Mouse (Mus musculus) left cerebral cortex, postnatal 36 days (tissue): ENCODE results near the gene Mb21d2. TPM values are rescaled to one million over a fixed set of nuclear protein-coding genes. Genes with fewer than 3 reads are reported as not detected.

Experiments used
- DNase-seq, 2 experiments: peaks; one replicate each; pipeline ENCODE4 v3.0.0; 2021 to 2022; ENCODE audit warnings: low spot score in 2 of 2, mixed read lengths in 1 of 2
- intact Hi-C: fragments of 180-260 bp; cut with DNase I; formaldehyde crosslinking; loops from one replicate; pipeline ENCODE4 v1.15.1; 2025
- total RNA-seq, 2 experiments: library from RNA; stranded (reverse); gene quantifications; 2 replicates each; pipeline ENCODE4 v1.2.3; 2021

The Mb21d2 gene
- total RNA-seq, 2 experiments from 2014 or later, result 35.8 to 44.1 TPM

GRCm38 (mm10) chr16:28905567-28906289, 23.7 kb downstream of the Mb21d2 start:
- DNase-seq, result no peak
- intact Hi-C loops, result no loop called here

DNA sequence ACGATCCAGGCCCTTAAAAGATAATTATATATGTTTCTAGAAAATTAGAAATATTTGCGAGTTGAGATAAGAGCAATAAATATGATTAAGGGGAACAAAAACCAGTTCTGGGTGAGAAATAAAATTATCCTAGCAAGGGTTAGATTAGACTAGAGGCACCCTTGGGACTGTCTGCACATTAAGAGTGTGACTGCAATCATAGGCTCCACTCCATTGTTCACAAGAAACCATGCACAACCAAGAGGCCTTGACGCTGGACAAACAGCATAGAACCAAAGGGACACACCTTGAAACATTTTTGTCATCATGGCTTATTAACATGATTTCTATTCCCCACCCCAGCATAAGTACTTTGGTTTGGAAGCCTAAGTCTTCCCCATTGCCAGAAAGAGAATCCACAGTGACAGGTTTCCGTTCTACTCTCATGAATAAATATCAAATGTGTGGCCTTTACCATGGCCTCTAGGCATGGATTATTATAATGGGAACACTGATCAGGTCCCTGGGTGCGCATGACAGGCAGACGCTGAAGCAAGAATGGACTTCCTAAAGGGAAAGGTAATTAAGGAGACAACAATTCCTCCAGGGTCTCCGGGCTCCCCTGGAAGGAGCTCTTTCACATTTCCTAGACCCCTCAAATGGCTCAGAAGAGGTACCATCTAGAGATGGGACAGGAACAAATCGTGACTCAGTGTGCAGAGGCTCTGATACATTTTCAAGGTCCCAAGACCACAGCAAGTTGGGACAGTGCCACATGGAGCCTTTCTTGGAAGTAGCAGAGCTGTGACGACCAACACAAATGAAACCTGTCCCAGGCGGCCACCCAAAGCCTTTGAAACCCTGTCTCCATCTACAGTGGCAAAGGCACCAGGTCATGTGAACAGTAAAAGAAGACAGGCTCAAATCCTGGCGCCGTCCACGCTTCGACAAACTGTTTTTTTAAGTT, 26.6 kb downstream of the Mb21d2 start:
- intact Hi-C loops, result no loop called here
- no peak for DNase-seq

GRCm38 (mm10) chr16:28899161-28899540, 30.3 kb downstream of the Mb21d2 start:
- intact Hi-C loops, result no loop called here
- DNase-seq, result no peak

GRCm38 (mm10) chr16:28898509-28899160, 30.8 kb downstream of the Mb21d2 start:
- DNase-seq, result no peak
- intact Hi-C loops, result no loop called here

- intact Hi-C loops, result no loop called here
- DNase-seq, result no peak
Observed at GRCm38 (mm10) chr16:28896571-28896970, 32.9 kb downstream of the Mb21d2 start.

- no peak for DNase-seq
Observed at GRCm38 (mm10) chr16:28894872-28895271, 34.6 kb downstream of the Mb21d2 start.

GRCm38 (mm10) chr16:28893266-28893665, 36.2 kb downstream of the Mb21d2 start:
- DNase-seq, result no peak
- intact Hi-C loops, result no loop called here

More at GRCm38 (mm10) chr16:28894872-28895271, 34.6 kb downstream of the Mb21d2 start:
- intact Hi-C loops, result no loop called here

DNA sequence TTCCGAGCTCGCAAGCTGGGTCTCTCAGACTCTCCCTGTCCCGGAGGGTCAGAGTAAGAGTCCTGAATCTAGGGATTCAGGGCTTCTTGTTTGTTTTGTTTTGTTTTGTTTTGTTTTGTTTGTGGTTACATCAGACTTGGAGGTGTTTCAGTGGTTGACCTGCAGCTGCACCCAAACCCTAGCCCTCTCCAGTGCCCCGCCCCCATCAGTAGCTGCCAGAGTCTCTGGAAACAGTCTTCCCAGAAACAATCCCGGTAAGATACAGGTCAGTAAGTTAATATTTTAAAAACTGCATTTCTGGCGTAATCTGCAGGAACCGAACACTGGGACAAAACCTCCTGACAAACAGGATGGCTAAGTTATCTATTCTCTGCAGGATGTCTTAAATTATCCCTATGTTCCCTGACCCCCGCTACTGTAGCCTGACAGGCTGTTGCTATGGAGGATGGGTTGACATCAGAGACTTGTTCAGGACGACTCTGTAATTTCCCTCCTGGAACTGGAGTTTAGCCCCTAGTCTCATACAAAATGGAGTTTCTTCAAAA, 43.2 kb downstream of the Mb21d2 start:
- intact Hi-C loops, result no loop called here
- no peak for DNase-seq

DNA sequence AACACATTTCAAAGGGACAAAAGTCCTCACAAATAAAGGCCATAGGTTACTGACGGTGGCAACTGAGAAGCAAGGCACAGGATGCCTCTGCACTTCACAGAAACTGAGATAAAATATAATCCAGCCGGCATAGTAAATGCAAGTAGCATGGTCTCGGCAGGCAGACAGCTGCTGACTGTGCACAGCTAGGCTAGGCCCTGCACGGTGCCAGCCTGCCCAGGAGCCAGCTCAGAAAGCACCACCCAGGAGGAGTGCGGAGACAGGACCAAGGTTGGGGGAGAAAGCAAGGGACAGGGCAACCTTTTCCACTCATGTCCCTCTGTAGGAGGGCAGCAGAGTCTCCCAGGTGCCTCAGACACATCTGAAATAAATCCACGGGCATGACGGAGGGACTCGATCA, 44.0 kb downstream of the Mb21d2 start:
- DNase-seq, result no peak
- intact Hi-C loops, result no loop called here

DNA sequence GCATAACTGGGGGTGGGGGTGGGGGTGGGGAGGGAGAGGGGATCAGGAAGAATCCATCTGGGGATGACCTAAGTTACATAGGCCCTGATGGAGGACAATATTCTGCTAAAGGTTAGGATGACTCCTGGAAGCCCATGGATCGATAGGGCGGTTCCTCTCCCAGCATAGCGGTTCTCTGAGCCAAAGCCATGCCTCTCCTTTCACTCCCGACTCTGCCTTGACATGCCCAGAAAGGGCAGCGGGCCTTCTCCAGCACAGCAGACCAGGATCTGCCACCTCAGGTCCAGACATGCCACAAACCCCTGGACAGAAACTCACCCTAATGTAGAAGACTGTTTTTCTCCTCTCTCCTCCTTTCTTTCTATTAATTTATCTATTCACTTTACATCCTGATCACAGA, 44.8 kb downstream of the Mb21d2 start:
- intact Hi-C loops, result no loop called here
- no peak for DNase-seq

DNA sequence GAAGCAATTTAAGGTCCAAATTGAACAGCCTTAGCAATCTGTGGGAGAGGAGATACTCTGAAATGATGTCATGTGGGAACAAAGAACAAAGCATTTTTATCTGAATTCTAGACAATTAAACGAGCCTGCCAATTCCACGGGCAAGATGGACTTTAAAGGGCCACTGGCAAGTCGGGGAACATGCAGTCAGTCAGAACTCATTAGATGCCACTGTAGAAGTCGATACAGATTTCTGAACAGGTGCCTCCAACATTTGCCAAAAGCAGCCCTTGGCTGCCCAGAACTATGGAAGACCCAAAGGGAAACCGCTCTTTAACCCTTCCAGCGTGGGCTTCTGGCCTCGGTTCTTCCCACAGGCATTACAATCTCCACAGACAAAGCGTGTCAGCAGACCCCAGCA, 45.8 kb downstream of the Mb21d2 start:
- intact Hi-C loops, result no loop called here
- DNase-seq, result no peak

DNA sequence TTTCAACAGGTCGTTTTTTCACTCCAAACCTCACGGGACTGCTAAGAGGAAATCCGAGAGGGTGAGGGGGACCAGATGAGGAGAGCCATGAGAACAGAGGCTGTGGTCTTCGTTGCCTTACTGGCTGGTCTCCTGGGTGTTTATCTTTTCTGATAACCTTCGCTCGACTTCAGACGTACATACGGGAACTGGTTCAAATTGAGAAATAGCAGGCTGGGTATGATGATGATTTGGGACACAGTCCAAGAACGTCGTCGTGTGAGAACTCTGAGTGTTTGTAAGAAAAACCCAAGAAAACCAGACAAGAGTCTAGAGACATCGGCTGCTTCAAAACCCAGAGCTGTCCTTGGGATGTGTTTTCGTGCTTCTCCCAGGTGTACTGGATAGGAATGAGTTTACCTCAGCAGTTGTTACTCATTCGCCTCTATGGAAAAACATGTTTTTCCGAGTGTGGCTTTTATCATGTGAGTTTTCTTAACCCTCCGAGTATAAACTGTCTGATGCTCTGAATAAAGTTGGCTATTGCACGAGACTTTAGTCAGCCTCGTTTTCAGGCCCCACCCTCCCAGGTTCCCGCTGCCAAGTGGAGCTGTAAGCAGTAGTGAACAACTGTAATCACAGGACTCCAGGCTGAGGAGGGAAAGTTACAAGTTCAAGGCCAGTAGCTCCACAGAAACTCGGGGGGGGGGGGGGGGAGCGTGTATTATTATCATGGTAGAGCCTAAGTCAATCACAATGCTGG, 46.6 kb downstream of the Mb21d2 start:
- no peak for DNase-seq
- intact Hi-C loops, result no loop called here

DNA sequence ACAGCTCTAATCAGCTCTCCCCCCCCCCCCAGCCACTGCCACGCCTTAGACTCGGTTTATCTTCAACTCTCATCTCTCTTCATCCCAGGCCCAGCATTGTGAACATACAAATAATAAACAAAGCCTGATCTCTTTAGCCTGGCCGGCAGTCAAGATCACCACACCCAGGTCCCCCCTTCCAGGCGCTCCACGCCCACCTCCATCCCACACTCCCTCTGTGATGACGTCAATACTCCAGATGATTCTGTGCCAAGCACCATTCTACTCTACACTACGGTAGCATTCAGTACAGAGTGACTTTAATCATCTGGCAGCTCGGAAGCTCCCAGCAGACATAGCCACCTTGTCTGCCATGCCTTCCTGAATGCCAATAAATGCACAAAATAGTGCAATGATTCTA, 47.7 kb downstream of the Mb21d2 start:
- intact Hi-C loops, result no loop called here
- no peak for DNase-seq

DNA sequence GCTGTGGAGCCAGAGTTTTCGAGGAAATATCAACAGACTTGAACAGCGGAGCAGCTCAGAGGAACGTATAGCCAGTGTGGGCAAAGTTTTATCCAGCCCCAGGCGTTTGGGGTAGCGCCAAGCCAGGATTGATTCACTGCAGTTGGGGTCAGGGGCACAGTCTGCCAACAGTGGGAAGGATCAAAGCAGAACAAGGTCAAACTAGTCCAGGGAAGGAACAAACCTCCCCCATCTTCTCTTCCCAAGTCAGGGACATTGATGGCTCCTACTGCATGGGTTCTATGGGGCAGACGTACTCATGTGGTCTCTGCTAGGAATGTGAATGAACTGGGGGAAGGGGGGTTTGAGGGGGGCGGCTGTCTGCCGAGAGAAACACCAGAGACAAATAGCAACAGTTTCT, 48.7 kb downstream of the Mb21d2 start:
- no peak for DNase-seq
- intact Hi-C loops, result no loop called here

- intact Hi-C loops, result no loop called here
- DNase-seq, result no peak
Observed at GRCm38 (mm10) chr16:28880307-28880681, 49.2 kb downstream of the Mb21d2 start.

DNA sequence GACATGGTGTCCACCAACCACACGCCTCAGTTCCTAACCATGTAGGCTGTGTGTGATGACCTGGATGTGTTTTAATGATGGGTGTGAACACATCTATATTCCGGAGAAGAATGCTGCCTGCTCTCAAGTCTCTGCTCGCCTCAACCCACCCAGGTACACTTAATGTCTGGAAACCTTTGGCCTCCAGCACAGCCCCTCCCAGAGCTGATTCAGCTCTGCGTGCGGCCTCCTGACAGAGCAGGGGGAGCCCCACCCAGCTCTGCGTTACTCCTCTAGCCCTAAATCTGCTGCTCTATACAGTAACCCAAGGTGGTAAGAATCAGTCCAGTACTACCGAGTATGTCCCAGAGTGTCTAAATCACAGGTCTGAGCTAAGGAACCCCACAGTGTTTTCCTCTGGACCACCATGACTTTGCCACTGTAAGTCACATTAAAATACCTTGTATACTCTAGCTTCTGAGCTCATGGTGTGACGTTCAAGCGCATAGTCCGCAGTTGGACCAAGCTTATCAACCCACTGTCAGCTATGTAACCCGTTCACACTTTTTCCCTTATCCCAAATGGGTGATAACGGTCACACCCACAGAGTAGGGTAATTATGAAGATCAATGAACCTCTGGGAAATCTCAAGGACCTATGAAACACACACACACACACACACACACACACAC, 49.7 kb downstream of the Mb21d2 start:
- intact Hi-C loops, result no loop called here
- no peak for DNase-seq

DNA sequence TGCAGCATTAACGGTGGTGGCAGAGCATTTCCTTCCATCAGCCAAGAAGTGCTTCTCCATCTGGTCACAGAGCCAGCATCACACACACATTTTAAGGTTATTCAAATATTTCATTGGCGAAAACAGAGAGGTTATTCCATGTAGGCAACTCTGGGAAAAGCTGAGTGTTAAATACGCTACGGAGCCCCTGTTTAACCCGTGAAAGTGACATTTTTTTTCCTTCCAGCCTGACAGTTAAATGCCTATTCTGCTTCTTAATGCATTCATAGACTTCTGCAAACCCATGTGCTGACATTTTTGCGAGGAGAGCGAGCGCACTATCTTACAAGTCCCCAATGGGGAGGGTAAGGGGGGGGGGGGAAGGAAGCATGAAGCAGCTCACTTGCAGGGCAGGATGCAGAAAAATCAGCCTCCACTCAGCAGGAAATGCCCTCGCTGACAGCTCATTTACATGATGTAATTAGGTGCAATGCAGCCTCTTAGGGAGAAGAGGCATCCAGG, 52.3 kb downstream of the Mb21d2 start:
- intact Hi-C loops, result no loop called here

DNA sequence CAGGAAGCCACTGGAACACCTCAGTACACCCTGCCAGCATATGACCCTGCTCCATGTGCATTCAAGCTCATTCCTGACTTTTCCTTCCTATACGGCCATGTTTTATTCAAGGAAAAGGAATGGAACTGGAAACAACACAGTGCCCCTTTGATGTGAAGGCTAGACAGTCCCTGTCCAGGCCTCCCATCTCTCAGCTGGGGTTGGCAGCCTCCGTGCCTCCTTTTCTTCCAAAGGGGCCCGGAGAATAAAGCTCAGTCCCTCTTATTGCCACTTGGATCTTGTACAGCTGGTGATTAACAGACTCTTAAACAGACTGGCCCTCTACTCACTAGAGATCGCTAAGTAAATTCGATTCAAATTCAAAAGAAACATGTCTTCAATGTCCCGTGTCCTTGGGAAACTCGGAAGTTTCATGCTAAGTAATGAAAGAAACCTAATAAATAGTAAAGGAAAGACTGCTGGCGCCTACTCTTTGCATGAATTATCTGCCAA, 56.0 kb downstream of the Mb21d2 start:
- no peak for DNase-seq
- intact Hi-C loops, result no loop called here

More for the DNA sequence above, 52.3 kb downstream of the Mb21d2 start:
- no peak for DNase-seq

DNA sequence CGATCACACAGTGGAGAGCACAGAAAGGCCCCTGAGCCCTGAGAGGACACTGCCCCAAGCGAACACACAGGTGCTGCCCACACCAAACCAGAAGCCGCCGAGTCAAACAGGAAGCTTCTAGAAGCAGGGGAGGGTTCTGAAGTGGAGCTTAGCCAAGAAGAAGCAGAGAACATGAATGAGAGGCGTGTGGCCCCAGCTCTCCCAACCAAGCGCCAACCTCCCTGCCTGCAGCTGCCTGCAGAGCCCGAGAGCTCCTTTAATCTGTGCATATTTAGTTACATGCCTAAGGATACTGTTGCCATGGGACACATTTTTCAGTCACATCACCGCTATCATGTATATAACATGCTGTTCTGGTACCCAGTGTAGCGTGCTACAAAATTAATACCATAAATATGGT, 58.6 kb downstream of the Mb21d2 start:
- peak in 1 of 2 experiments; percentile 29 for DNase-seq

More for the DNA sequence above, 58.6 kb downstream of the Mb21d2 start:
- intact Hi-C loops, result no loop called here
